Mouse (Mus musculus) cerebellum, adult 2 months (tissue): ENCODE data around the gene Phlpp2.

Experiments
- CTCF ChIP-seq: fragments of 200-500 bp; IDR thresholded peaks from 2 replicates; pipeline ENCODE4 v1.5.1; 2011; ENCODE audit warnings: low read depth, mild to moderate bottlenecking, control low read depth, low read length, moderate library complexity, borderline replicate concordance; ENCODE audit not compliant: insufficient read depth
- POLR2A ChIP-seq: fragments of 200-500 bp; IDR thresholded peaks from 2 replicates; pipeline ENCODE4 v1.6.1; 2011; ENCODE audit warnings: low read length, control low read depth, borderline replicate concordance; ENCODE audit not compliant: insufficient read depth

GRCm38 (mm10) chr8:109865536-109865935 lies 2.8 kb upstream of the Phlpp2 start:
- no peak for TF ChIP-seq POLR2A
- TF ChIP-seq CTCF: no peak
